Comparison of ENCODE assay signal across 8 mouse cellular contexts in the genomic region with DNA sequence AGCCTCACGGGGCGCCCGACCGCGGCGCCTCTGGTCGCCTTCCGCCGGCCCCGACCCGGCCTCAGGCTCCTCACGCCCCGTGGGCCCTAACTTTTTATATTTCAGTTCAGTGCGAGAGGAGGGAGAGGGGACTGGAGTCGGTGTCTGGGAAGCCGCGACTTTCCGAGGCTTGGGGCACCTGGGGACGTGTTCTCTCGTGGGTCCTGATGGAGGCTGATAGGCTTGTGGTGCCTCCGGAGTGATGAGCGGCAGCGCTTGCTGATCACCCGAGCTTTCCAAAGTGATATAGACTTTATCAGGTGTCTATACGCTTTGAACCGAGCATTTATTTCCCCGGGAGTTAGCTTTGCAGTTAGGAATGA. TPM values are rescaled to one million over a fixed set of nuclear protein-coding genes. Genes with fewer than 3 reads are reported as not detected.
DNase-seq lines count a peak whose midpoint lies in the region; ATAC-seq and TF ChIP-seq lines count a peak whose summit lies in the region.

No protein-coding gene starts in this region.

- no peak for TF ChIP-seq POLR2A in kidney, adult 2 months (IDR thresholded peaks at IDR 0.05; ENCODE audit: low read depth, low read length)

- peak overlapping the region; percentile 77 for H3K4me2 ChIP-seq in hindbrain, embryonic 11.5 days (replicated peaks; ENCODE audit: low read depth, low read length)

- no peaks in the 10 kb centered on the region for H3K27me3 ChIP-seq in kidney, adult 2 months (replicated peaks; ENCODE audit: control insufficient read depth, insufficient read depth, low read length)
- no peaks in the 10 kb centered on the region for H3K27me3 ChIP-seq in hindbrain, embryonic 11.5 days (ENCODE audit: control insufficient read depth, insufficient read depth, low read length)
- H3K27me3 ChIP-seq in megakaryocyte, embryonic 14.5 days (replicated peaks) = no peaks in the 10 kb centered on the region

- H3K4me1 ChIP-seq in kidney, adult 2 months (ENCODE audit: control insufficient read depth, insufficient read depth, low read length) = peaks cover 4% of the 10 kb centered on the region; the same call in 1 of the 2 replicates
- no peaks in the 10 kb centered on the region for H3K4me1 ChIP-seq in hindbrain, embryonic 11.5 days (replicated peaks; ENCODE audit: control insufficient read depth, insufficient read depth, low read length)
- peaks cover 50% of the 10 kb centered on the region for H3K4me1 ChIP-seq in megakaryocyte, embryonic 14.5 days

- H3K27ac ChIP-seq in kidney, adult 2 months (ENCODE audit: insufficient read depth, low read depth, low read length) = peak overlapping the region; percentile 80
- H3K27ac ChIP-seq in hindbrain, embryonic 11.5 days (ENCODE audit: low read depth, low read length) = peak overlapping the region; percentile 89

- no peaks in the 10 kb centered on the region for H3K36me3 ChIP-seq in kidney, adult 2 months (ENCODE audit: control insufficient read depth, insufficient read depth, low read length)
- no peaks in the 10 kb centered on the region for H3K36me3 ChIP-seq in hindbrain, embryonic 11.5 days (ENCODE audit: control insufficient read depth, insufficient read depth, low read length)
- H3K36me3 ChIP-seq in megakaryocyte, embryonic 14.5 days (replicated peaks; ENCODE audit: low read length) = no peaks in the 10 kb centered on the region

- peak overlapping the region; percentile 65 for H3K4me3 ChIP-seq in kidney, adult 2 months (ENCODE audit: insufficient read depth, low read depth, low read length)
- peak overlapping the region; percentile 93 for H3K4me3 ChIP-seq in hindbrain, embryonic 11.5 days (ENCODE audit: low read depth, low read length)
- H3K4me3 ChIP-seq in megakaryocyte, embryonic 14.5 days (replicated peaks) = peak overlapping the region; percentile 95

- ATAC-seq in hindbrain, embryonic 11.5 days (ENCODE audit: low FRiP score) = no peak; the same call in 1 of the 2 replicates
- ATAC-seq in frontal cortex, adult (ENCODE audit: low TSS enrichment) = no peak

- H3K9me3 ChIP-seq in hindbrain, embryonic 11.5 days (ENCODE audit: control insufficient read depth, low read length) = no peaks in the 10 kb centered on the region
- no peaks in the 10 kb centered on the region for H3K9me3 ChIP-seq in megakaryocyte, embryonic 14.5 days

- TF ChIP-seq CTCF in kidney, adult 2 months (conservative IDR thresholded peaks at IDR 0.05; ENCODE audit: insufficient read depth, insufficient read length, low read depth, low read length) = no peak

- DNase-seq in kidney, adult 2 months = no peak
- DNase-seq in kidney, postnatal 10 days = no peak
- DNase-seq in MEL-GATA-1-ER (ENCODE audit: extremely low read depth, low read depth) = peak; percentile 18
- DNase-seq in hindbrain, embryonic 11.5 days (ENCODE audit: low spot score) = no peak
- no peak for DNase-seq in yolk sac, embryonic 10.5 days (ENCODE audit: low spot score)
- DNase-seq in adrenal gland, postnatal 14 days = no peak

- H3K9ac ChIP-seq in hindbrain, embryonic 11.5 days (ENCODE audit: low read depth, low read length) = peak overlapping the region; percentile 93

- under 1% methylated on average over 27 of the region's 27 CpGs for WGBS in kidney, adult 2 months
- 1% methylated on average over 25 of the region's 27 CpGs for WGBS in hindbrain, embryonic 11.5 days

RNA-seq across cellular contexts. Expression of gene Dis3l2, which starts 0.3 kb away (rescaled TPM):
- polyA plus RNA-seq in kidney, adult 2 months (2012; rRNA removed) = 15.7 and 17.2 TPM in 2 replicates
- 35.9 TPM in 2 replicates for polyA plus RNA-seq in hindbrain, embryonic 11.5 days (2014; fragmentation: Nextera tagmentation; extraction: Ambion mirVana)
- polyA plus RNA-seq in megakaryocyte, embryonic 14.5 days (2012; ENCODE audit: insufficient read depth, low replicate concordance) = 7.1 TPM in 1 of 2 replicates, not detected in the other
- total RNA-seq in adrenal gland, postnatal 14 days (2021) = 15.7 and 16.7 TPM in 2 replicates

RNA-seq across cellular contexts. Expression of gene Nppc, which starts 33.6 kb away (rescaled TPM):
- polyA plus RNA-seq in kidney, adult 2 months (2012; rRNA removed) = 0.08 and 0.09 TPM in 2 replicates
- 10.3 and 13.9 TPM in 2 replicates for polyA plus RNA-seq in hindbrain, embryonic 11.5 days (2014; fragmentation: Nextera tagmentation; extraction: Ambion mirVana)
- polyA plus RNA-seq in megakaryocyte, embryonic 14.5 days (2012; ENCODE audit: insufficient read depth, low replicate concordance) = 0.44 TPM in 1 of 2 replicates, not detected in the other
- 0.56 TPM in 1 of 2 replicates, not detected in the other for total RNA-seq in adrenal gland, postnatal 14 days (2021)
